Mouse (Mus musculus) c-Kit-positive CD71-negative TER-119-negative erythroid progenitor cells, embryonic 14.5 days (primary cell): ENCODE data around the gene Slc25a25.

Experiments used
- DNase-seq: peaks from one replicate; pipeline ENCODE4 v3.0.0-alpha.2; 2013; ENCODE audit warnings: low read depth

Gene Slc25a25

GRCm38 (mm10) chr2:32428262-32428722, 23.0 kb downstream of the Slc25a25 start:
- DNase-seq = no peak

- DNase-seq = no peak
Observed at GRCm38 (mm10) chr2:32427720-32428119, 23.5 kb downstream of the Slc25a25 start.

DNA sequence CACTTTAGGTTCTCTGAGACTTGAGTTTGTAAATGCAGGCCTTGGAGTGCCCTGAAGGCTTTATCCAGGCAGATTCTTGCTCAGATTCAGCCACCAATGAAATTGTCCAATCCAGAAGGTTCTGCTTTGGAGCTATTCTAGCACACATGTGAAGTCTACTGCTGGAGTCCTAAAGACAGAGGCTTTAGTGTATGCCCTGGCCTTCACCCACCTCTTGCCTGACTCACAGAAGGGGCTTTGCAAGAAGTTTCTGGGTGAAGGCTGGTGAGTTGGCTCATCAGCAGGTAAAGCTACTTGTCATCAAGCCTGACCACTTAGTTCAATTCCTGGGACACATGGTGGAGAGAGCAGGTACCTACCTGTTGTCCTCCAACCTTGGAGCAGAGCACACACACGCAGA, 25.1 kb downstream of the Slc25a25 start:
- no peak for DNase-seq

- no peak for DNase-seq
Observed at GRCm38 (mm10) chr2:32425568-32425967, 25.7 kb downstream of the Slc25a25 start.

DNA sequence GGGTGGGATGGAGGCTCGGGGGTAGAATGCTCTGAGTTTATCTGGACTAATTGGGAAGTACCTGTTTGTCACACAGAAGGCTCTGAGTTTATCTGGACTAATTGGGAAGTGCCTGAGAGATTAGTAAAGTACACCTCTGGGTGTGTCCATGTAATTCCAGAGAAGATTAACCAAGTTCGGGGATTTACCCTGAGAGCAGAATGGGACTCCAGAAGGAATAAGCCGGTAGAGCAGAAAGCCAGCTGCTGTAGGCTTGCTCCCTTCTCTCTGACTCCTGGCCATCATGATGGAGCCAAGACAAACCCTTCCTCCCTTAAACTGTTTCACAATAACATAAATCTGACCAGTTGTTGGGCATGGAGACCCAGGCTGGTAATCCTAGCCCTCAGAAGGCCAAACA, 26.4 kb downstream of the Slc25a25 start:
- DNase-seq = no peak

DNA sequence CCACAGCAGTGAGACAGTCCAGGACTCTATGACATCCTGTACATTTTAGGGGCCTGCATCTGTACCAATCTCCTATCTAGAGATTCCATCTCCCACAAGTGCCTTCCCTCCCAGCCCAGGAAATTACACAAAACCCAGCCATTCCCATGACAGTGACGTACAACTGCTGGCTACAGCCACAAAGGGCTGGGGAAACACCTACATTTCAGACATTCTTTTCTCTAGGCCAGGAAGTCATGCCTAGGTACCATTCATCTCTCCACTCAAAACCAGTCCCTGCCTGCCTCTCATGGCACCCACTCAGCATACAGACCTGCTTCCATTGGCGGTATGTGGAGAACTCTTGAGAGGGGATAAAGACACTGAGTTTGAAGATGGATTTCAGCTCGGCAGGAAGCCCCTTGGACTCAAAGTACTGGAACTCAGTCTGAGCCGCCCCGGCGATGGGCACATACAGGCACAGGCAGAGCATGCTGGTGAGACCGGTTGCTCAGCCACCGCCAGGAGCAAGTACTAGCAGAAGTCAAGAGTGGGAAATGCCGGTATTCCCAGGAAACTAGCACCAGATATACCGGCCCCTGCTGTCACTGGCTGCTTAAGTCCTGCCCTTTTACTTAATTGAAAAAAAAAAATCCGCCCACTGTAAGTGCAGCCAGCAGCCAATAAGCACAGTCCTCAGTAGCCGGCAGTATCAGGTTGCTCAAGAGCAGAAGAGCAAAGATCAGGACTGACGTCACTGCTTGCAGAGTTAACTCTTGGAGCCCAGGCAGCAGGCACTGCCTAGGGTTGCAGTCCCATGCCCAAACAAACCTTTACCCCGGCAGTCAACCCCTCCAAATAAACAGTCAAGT, 27.5 kb downstream of the Slc25a25 start:
- peak; percentile 63 for DNase-seq

GRCm38 (mm10) chr2:32421851-32422251, 29.4 kb downstream of the Slc25a25 start:
- DNase-seq = no peak

GRCm38 (mm10) chr2:32420647-32421046, 30.6 kb downstream of the Slc25a25 start:
- DNase-seq = no peak

- DNase-seq = no peak
Observed at GRCm38 (mm10) chr2:32420066-32420608, 31.1 kb downstream of the Slc25a25 start.

DNA sequence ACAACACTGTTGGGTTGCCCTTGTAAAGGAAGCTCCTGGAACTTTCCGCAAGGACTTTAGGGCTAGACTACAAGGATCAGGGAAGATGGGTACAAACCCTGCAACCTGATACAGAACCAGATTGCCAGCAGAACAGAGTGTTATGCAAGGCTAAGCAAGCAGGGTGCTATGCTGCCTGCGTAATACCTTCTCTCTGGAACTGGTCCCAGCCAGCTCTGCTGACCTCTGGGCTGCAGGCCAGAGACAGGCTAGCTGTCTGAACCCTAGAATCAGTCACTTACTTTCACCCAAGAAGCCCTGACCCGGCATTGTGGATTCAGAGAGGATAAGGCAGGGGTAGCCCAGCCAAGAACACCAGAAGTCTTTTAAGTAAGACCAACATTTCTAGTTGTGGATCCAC, 31.9 kb downstream of the Slc25a25 start:
- DNase-seq = no peak

DNA sequence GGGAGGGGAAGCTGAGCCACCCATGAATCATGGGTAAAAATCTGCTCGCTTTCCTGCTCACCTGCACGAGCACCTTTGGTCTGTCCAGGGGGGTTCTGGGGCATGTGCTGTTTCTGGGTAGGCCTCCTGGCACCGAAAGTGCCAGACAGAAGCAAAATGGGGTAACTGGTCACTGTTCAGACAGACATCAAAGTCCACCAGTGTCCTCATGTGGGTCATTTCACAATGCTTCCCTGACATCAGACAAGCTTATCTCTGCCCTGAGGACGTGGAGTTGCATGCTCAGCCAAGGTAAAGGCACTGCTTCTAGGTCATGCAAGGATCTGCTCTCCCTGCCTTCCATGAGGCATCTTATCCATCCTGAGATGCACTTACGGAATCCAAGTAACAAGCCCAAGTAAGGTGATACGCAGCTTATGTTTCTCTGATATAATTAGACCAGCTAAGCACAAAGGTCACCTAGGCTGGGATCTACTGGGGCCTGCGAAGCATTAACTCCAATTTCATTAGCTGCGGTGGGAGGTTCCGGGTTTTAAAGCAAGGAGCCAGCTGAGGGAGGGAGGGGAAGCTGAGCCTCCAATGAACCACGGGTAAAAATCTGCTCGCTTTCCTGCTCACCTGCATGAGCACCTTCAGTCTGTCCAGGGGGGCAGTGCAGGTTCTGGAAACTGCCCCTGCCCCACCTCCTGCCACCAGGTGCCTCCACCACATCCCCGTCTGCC, 32.7 kb downstream of the Slc25a25 start:
- no peak for DNase-seq

- DNase-seq = no peak
Observed at GRCm38 (mm10) chr2:32417486-32417885, 33.8 kb downstream of the Slc25a25 start.

DNA sequence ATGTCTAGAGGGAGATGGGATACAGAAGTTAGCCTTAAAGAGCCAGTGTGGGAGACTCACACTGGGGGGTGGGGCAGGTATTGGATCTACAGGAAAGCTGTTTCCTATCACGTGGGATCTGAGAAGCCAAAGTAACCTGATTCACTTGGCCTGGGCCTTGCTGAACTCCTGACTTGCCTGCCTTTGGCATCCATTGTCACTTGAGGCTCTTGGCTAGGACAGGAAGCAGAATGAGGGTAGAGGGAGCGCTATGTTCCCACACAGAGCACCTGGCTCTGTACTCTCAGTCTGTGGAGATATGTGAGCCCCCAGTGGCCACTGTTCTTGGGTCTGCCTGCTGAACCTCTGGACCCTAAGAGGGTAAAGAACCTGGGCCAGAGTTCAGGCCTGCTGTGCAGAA, 34.7 kb downstream of the Slc25a25 start:
- no peak for DNase-seq

DNA sequence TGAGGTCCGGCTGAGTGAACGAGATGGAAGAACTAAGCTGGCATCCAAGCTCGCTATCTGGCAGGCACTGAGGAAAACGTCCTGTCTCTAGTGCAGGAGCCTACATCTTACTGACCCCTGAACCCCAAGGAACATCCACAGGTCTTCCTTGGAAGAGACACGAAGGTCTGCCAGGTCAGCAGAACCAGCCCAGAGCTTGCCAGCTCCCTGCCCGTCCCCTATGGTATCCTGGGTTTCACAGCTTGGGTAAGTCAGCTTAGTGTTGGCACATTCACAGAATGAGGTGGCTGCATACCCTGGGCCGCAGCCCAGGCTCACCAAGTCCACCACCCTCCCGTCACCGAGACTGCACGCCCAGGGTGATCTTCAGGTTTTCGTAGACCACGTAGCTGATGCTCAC, 35.4 kb downstream of the Slc25a25 start:
- no peak for DNase-seq

- no peak for DNase-seq
Observed at GRCm38 (mm10) chr2:32413936-32414335, 37.3 kb downstream of the Slc25a25 start.

- no peak for DNase-seq
Observed at GRCm38 (mm10) chr2:32412742-32413531, 38.3 kb downstream of the Slc25a25 start.

DNA sequence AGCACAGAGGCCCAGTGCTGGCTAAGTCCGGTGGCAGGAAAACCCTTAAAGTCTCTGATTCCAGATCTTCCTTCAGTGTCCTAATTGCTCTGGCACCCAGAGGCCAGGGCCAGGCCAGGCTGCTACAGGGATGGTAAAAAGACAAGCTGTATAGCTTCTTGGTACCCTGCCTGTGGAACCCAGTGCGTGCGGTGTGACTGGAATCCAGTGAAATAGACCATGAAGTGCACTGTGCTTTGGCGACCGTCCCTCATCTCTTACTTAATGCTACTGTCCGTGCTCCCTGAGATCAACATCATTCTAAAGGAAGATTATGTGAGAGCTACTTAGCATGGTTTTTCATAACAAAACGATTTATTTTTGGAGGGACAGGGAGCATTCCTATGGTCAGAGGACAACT, 39.8 kb downstream of the Slc25a25 start:
- DNase-seq = no peak

DNA sequence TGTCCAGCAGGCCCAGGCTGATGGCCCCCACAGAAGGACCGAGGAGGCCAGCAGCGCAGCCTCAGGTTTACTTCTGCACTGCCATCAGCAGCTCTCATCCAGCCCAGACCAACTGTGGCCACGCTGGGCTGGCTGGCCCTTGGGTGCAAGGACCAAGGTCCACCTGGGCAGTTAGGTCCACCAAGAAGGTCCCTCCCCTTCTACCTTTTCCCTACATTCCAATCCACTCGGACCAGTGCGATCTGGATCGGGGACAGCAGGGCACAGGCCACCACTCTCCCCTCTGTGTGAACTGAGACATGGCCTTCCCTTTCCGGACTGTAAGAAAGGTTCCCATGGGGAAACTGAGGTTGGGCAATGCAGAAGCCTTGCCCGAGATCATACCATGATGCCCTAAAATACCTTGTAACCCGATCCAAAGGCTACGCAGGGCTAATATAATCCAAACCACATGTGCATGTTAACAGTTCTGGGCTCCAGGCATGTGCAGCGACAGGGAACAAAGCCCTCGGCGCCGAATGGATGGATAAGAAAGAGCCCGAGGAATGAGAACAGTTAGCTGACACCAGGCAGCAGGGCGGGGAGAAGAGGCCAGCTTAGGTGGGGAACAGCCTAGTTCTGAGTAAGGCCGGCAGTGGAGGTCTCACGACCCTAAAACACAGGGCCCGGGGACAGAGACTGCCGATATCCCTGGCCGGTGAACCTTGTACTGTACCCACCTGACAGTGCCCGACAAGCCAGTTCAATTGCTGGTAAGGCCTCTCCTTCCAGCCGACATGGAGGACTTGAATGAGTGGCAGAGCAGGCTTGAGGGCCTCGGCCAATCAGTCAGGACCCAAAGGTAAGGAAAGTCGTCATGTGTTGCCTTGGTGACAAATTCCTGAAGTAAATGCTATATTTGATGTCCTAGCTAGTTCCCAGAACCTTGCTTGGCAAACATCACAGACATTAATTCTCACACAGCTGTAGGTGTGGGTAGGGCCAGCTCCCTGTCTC, 42.5 kb downstream of the Slc25a25 start:
- DNase-seq = no peak

DNA sequence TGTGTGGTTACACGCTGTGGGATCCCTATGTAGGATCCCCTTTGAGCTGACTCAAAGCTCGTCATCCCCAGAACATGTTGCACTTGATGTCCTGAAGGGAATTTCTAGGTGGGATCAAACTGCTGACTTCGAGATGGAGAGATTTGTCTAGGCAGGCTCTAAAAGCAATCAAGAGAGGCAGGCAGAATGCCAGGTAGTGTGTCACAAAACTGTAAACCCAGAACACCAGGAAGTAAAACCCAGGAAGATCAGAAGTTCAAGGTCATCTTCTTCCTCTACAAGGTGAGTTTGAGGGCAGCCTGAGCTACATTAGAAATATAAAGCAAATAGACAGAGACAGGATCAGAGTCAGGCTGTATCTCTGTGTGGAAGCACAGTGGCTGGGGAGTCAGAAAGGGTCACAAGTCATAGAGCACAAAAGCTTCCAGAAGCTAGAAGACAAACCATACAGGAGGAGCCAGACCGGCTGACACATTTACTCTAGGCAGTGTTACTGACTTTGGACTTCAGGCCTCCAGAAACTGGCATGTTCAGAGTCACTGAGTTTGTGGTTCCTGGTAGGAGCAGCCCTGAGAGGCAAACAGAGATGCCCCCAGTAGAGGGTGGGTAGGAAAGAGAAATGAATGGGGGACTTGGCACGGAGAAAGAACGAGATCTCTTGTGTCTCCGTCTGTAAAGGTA, 44.0 kb downstream of the Slc25a25 start:
- DNase-seq = no peak

- DNase-seq = peak; percentile 100
Observed at GRCm38 (mm10) chr2:32404663-32405062, 46.6 kb downstream of the Slc25a25 start.
